Mouse (Mus musculus): Measurements from ENCODE around the gene Rnaseh2a.

Rnaseh2a gene

DNA sequence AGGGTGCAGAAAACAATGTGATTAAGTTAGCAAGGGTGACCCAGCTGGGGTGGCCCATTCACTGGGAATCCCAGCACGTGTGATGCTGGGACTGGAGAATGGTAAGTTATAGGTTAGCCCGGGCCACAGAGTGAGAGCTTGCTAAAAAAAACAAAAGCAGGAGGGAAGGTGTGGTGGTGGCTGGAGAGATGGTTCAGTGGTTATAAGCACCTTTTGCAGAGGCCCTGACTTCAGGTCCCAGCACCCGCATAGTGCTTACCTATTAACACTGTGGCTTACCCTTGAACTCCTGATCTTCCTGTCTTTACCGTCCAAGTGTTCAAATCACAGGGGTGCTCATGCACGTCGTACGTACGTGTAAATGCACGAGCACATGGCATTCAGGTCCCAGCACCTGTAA is 62.5 kb downstream of the Rnaseh2a start:
- DNase-seq (ENCODE audit: low read depth, low spot score), result no peak
